Mouse (Mus musculus): ENCODE data around the gene Slc26a10.

DNA sequence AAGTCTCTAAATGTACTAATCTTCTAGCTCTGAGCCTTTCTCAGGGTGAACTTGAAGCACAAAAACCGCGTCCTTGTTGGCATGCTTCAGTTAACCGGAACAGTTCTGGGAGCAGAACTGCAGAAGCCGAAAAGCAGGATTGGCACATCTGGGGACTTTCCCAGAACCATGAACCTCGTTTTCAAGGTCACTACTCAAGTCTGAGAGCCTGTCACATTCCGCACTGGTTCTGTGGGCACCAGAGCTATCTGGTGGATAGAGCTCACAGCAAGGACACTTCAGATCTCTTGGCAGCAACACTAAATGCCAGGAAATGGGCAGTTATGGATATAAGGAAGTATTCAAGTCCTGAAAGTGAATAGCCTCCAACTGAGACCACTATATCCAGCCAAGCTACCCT, 33.3 kb downstream of the Slc26a10 start:
- TF ChIP-seq POLR2AphosphoS2 (IDR thresholded peaks at IDR 0.05; ENCODE audit: insufficient read length, low read depth), result no peak
- no peak for TF ChIP-seq MYOG (IDR thresholded peaks at IDR 0.05; ENCODE audit: control insufficient read depth in 1 of 3, insufficient read depth in 1 of 3, insufficient read length in 2 of 3, low read depth in 2 of 3)
- TF ChIP-seq TCF3 (IDR thresholded peaks at IDR 0.05; ENCODE audit: insufficient read length, low read depth), result no peak
- TF ChIP-seq POLR2A (IDR thresholded peaks at IDR 0.05; ENCODE audit: insufficient read length, low read depth), result no peak
- no peak for TF ChIP-seq USF1 (IDR thresholded peaks at IDR 0.05; ENCODE audit: low read depth)

Data from myocyte (in vitro differentiated cells).